Mouse (Mus musculus) gastrocnemius, adult 18-20 months (tissue): ENCODE measurements around the gene Sapcd2. TPM values are rescaled to one million over a fixed set of nuclear protein-coding genes. Genes with fewer than 3 reads are reported as not detected.

Experiments
- DNase-seq: peaks from one replicate; pipeline ENCODE4 v3.0.0; 2021; ENCODE audit warnings: low spot score
- total RNA-seq, 2 experiments: library from RNA; stranded (reverse); gene quantifications; 2 replicates each; pipeline ENCODE4 v1.2.3; 2021

Sapcd2 gene
- total RNA-seq, 2 experiments from 2014 or later: not detected

DNA sequence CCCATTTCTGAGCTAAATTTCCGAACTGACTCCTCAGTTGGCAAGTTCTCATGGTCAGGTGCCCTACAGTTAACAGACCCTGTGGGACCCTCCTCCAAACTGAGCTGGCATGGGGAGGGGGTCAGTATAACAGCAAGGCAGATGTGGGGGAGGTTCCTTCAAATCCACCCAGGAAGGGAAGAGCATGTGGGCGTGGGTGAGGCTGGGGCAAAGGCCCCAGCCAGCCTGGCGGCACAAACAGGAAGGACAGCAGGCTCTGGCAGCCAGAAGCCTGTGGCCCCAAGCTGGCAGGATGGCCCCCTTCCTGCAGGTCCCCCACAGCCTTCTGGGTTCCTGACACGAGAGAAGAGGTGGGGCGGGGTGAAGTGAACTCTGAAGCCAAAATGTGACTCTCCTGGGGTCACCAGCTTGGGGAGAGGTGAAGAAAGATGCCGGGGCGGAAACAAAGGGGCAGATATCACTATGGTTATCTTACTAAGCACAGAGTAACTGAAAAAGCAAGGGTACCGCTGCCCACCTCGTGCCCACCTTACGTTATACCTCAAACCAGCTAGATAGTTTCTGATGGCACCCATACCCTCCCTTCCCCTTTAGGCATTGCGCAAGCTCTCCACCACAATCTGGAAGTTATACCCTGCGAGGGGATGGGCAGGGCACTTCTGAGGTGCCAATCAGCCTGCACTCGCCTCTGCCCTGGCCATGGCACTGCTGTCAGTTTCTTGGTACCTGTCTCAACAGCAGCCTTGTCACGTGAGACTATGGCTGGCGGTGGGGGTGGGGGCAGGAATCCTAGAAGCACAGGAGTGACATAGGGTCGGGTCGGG lies 50.7 kb downstream of the Sapcd2 start, which contains the start of gene Fut7:
Fut7 (plus strand) TSS at position 681 of the 824 bp plus-strand sequence.
- peak; percentile 20 for DNase-seq

DNA sequence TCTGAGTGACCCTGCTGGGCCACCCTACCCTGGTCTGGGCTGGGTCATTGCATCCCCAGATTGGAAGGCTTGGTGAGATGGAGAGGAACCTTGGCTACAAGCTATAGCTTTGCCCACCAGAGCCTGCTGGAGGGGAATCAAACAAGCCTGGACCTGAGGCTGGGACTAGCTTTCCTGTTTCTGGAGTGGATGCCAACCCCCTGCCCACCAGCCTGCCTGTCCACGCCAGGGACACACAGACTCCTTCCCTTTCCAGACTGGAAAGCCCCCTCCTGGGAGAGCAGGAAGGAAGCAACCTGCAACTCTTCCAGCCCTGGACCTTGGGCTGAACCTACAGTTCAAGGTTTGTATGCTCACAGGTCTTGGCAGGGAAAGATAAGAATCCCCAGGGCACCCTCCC lies 51.5 kb downstream of the Sapcd2 start:
- DNase-seq: no peak

DNA sequence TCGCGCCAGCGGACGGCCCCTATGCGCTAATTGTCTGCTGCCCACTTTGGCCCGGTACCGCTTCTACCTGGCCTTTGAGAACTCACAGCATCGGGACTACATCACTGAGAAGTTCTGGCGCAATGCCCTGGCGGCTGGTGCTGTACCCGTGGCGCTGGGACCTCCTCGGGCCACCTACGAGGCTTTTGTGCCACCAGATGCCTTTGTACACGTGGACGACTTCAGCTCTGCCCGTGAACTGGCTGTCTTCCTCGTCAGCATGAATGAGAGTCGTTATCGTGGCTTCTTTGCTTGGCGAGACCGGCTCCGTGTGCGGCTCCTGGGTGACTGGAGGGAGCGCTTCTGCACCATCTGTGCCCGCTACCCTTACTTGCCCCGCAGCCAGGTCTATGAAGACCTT lies 53.4 kb downstream of the Sapcd2 start:
- DNase-seq: no peak

DNA sequence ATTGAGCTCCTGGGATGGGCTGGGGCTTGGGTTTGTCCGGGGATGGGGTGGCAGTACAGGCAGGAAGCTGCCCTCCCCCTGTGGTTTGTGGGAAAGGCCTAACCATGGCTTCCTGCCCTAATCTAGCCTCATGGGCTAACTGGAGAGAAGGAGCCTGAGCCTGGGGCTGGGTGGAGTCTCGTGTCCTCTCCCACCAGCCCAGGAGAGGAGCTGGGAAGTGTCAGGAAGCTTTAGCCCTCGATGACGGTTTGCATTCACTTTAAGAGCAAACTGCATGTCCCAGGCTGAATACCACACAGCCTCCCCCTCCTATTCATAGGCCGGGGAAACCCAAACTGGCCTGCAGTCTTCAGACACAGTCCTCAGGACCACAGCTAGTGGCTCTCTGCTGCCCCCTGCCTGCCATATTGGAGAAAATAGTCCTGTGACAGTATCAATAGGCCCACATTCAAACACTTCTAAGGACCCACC lies 54.6 kb downstream of the Sapcd2 start:
- DNase-seq: peak; percentile 71

DNA sequence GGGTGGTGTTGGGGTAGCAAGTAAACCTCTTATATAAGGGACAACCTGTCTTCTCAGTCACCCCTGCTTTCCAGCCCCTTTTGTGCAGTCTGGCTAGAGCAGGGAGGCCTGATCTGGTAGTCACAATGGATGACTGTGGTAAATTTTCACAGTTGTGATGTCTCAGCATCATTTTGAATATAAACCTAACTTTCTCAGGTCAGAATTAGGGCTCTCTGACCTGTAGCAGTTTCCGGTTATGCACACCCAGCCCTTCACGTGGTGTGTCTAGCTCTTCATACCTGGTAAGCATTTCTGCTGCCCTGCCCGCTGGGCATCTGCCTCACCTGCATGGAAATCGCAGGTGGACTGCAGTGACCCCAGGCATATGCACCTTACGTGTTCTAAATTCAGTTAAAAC lies 55.1 kb downstream of the Sapcd2 start:
- DNase-seq: no peak

Other genes with a start within 250 kb of the Sapcd2 start
- 1 to 10 TPM; 3.4 to 8.6 TPM for gene Nrarp, start 191.6 kb upstream of the Sapcd2 start, total RNA-seq
- 1 to 10 TPM in 1 of 2 experiments, under 1 TPM in 1; 0.84 to 1.2 TPM for gene Tor4a, start 175.4 kb upstream of the Sapcd2 start, total RNA-seq
- 10 to 100 TPM; 18.8 to 21.3 TPM for gene Nelfb, start 160.8 kb upstream of the Sapcd2 start, total RNA-seq
- gene Stpg3, start 157.7 kb upstream of the Sapcd2 start, total RNA-seq: not detected
- not detected for gene Fam166a, start 153.6 kb upstream of the Sapcd2 start, total RNA-seq
- gene Tubb4b, start 147.6 kb upstream of the Sapcd2 start, total RNA-seq: 100 to 1,000 TPM; 224 to 228 TPM
- not detected for gene Slc34a3, start 138.0 kb upstream of the Sapcd2 start, total RNA-seq
- gene Rnf224, start 135.5 kb upstream of the Sapcd2 start, total RNA-seq: not detected
- gene Rnf208, start 130.1 kb upstream of the Sapcd2 start, total RNA-seq: under 1 TPM; 0.50 to 0.74 TPM
- gene Cysrt1, start 129.9 kb upstream of the Sapcd2 start, total RNA-seq: not detected
- gene AL732309.1, start 125.5 kb upstream of the Sapcd2 start, total RNA-seq: 1 to 10 TPM; 1.3 to 1.4 TPM
- 10 to 100 TPM; 12.0 to 12.1 TPM for gene Tmem203, start 116.9 kb upstream of the Sapcd2 start, total RNA-seq
- gene Tprn, start 109.7 kb upstream of the Sapcd2 start, total RNA-seq: 1 to 10 TPM; 2.9 to 3.8 TPM
- gene Ssna1, start 99.9 kb upstream of the Sapcd2 start, total RNA-seq: 10 to 100 TPM; 27.9 to 30.9 TPM
- 10 to 100 TPM; 27.6 to 30.4 TPM for gene Anapc2, start 99.8 kb upstream of the Sapcd2 start, total RNA-seq
- not detected for gene Tmem210, start 84.2 kb upstream of the Sapcd2 start, total RNA-seq
- gene Lrrc26, start 82.4 kb upstream of the Sapcd2 start, total RNA-seq: not detected
- gene Grin1, start 53.1 kb upstream of the Sapcd2 start, total RNA-seq: not detected
- 10 to 100 TPM; 14.0 to 15.2 TPM for gene Man1b1, start 40.0 kb upstream of the Sapcd2 start, total RNA-seq
- 10 to 100 TPM; 15.2 to 17.9 TPM for gene Dpp7, start 16.0 kb upstream of the Sapcd2 start, total RNA-seq
- gene Uap1l1, start 6.6 kb upstream of the Sapcd2 start, total RNA-seq: 1 to 10 TPM; 3.8 to 5.7 TPM
- gene Entpd2, start 23.6 kb downstream of the Sapcd2 start, total RNA-seq: 1 to 10 TPM; 6.2 to 8.3 TPM
- gene Npdc1, start 27.0 kb downstream of the Sapcd2 start, total RNA-seq: 10 to 100 TPM; 15.8 to 19.0 TPM
- not detected for gene Fut7, start 50.9 kb downstream of the Sapcd2 start, total RNA-seq
- gene Abca2, start 56.4 kb downstream of the Sapcd2 start, total RNA-seq: 10 to 100 TPM; 14.1 to 15.5 TPM
- gene Clic3, start 84.5 kb downstream of the Sapcd2 start, total RNA-seq: 1 to 10 TPM in 1 of 2 experiments, under 1 TPM in 1; 0.39 to 1.0 TPM
- 10 to 100 TPM; 13.7 to 15.1 TPM for gene Paxx, start 88.8 kb downstream of the Sapcd2 start, total RNA-seq
- gene Ptgds, start 97.7 kb downstream of the Sapcd2 start, total RNA-seq: not detected
- not detected for gene Lcn12, start 121.6 kb downstream of the Sapcd2 start, total RNA-seq
- gene Fbxw5, start 128.4 kb downstream of the Sapcd2 start, total RNA-seq: 10 to 100 TPM; 81.5 to 84.3 TPM
- 1 to 10 TPM; 2.0 to 2.1 TPM for gene C8g, start 129.4 kb downstream of the Sapcd2 start, total RNA-seq
- 10 to 100 TPM; 13.7 to 15.1 TPM for gene Traf2, start 174.6 kb downstream of the Sapcd2 start, total RNA-seq
- gene Edf1, start 185.5 kb downstream of the Sapcd2 start, total RNA-seq: 100 to 1,000 TPM; 179 to 182 TPM
- under 1 TPM; 0.12 to 0.34 TPM for gene Mamdc4, start 202.5 kb downstream of the Sapcd2 start, total RNA-seq
- gene Phpt1, start 202.9 kb downstream of the Sapcd2 start, total RNA-seq: 10 to 100 TPM; 54.6 to 57.5 TPM
- gene Ajm1, start 209.4 kb downstream of the Sapcd2 start, total RNA-seq: not detected
- 10 to 100 TPM; 75.3 to 82.5 TPM for gene Rabl6, start 236.2 kb downstream of the Sapcd2 start, total RNA-seq
- gene Ccdc183, start 245.4 kb downstream of the Sapcd2 start, total RNA-seq: not detected
- gene Tmem141, start 249.7 kb downstream of the Sapcd2 start, total RNA-seq: 10 to 100 TPM; 17.1 to 17.3 TPM